27 mouse cellular contexts compared by ENCODE assay signal in genomic region chr9:71032156-71032555, GRCm38 (mm10).
"Had no signal": no experiment of that assay in that cellular context is flagged by ENCODE, and none has a peak within 500 bp of the region (broad histone marks: within the 10 kb centered on the region; RNA-seq: fewer than 3 reads in every experiment).

No protein-coding gene starts in this region.

- DNase-seq: gastrocnemius, postnatal 10 days; gastrocnemius, postnatal 25 days; heart, adult 18-20 months; heart, postnatal 10 days; heart, postnatal 4 days; kidney, adult 11 months; kidney, adult 2 months; kidney, adult 9 months; kidney, postnatal 14 days; kidney, postnatal 36 days; layer of hippocampus, adult 9-11 months; layer of hippocampus, postnatal 36 days; left cerebral cortex, postnatal 4 days; liver; liver, embryonic 13.5 days had no signal

- H3K4me3 ChIP-seq: heart, embryonic 10.5 days; heart, embryonic 12.5 days; hindbrain, embryonic 10.5 days; hindbrain, embryonic 13.5 days; hindbrain, embryonic 15.5 days; kidney, embryonic 15.5 days; limb, embryonic 12.5 days; liver, embryonic 13.5 days; liver, embryonic 15.5 days had no signal

- H3K9ac ChIP-seq: heart, embryonic 12.5 days; hindbrain, embryonic 13.5 days; hindbrain, embryonic 15.5 days; kidney, embryonic 15.5 days; limb, embryonic 12.5 days; liver, embryonic 13.5 days; liver, embryonic 15.5 days had no signal

- H3K27me3 ChIP-seq: heart, embryonic 12.5 days; hindbrain, embryonic 13.5 days; hindbrain, embryonic 15.5 days; kidney, embryonic 15.5 days; limb, embryonic 12.5 days; liver, embryonic 13.5 days; liver, embryonic 15.5 days had no signal

- H3K27ac ChIP-seq: heart, embryonic 10.5 days; hindbrain, embryonic 10.5 days; hindbrain, embryonic 13.5 days; hindbrain, embryonic 15.5 days; hindbrain, postnatal 0 days; kidney, embryonic 15.5 days; kidney, postnatal 0 days; limb, embryonic 12.5 days; liver, embryonic 13.5 days; liver, embryonic 15.5 days had no signal

- ATAC-seq: hindbrain, postnatal 0 days; intestine, embryonic 16.5 days had no signal

- H3K4me2 ChIP-seq: heart, embryonic 12.5 days; hindbrain, embryonic 13.5 days; hindbrain, embryonic 15.5 days; kidney, embryonic 15.5 days; limb, embryonic 12.5 days; liver, embryonic 11.5 days; liver, embryonic 13.5 days; liver, embryonic 15.5 days had no signal

- H3K4me1 ChIP-seq: heart, embryonic 10.5 days; heart, embryonic 12.5 days; hindbrain, embryonic 10.5 days; hindbrain, embryonic 13.5 days; hindbrain, embryonic 15.5 days; limb, embryonic 12.5 days; liver, embryonic 13.5 days; liver, embryonic 15.5 days had no signal

- H3K36me3 ChIP-seq: heart, embryonic 10.5 days; heart, embryonic 12.5 days; hindbrain, embryonic 10.5 days; hindbrain, embryonic 13.5 days; hindbrain, embryonic 15.5 days; kidney, embryonic 15.5 days; limb, embryonic 12.5 days; liver, embryonic 13.5 days; liver, embryonic 15.5 days had no signal

- H3K9me3 ChIP-seq: heart, embryonic 10.5 days; heart, embryonic 12.5 days; hindbrain, embryonic 10.5 days; hindbrain, embryonic 13.5 days; hindbrain, embryonic 15.5 days; kidney, embryonic 15.5 days; limb, embryonic 12.5 days; liver, embryonic 13.5 days; liver, embryonic 15.5 days had no signal
